Mouse (Mus musculus): ENCODE data around the gene Fgfr3.

The Fgfr3 gene

DNA sequence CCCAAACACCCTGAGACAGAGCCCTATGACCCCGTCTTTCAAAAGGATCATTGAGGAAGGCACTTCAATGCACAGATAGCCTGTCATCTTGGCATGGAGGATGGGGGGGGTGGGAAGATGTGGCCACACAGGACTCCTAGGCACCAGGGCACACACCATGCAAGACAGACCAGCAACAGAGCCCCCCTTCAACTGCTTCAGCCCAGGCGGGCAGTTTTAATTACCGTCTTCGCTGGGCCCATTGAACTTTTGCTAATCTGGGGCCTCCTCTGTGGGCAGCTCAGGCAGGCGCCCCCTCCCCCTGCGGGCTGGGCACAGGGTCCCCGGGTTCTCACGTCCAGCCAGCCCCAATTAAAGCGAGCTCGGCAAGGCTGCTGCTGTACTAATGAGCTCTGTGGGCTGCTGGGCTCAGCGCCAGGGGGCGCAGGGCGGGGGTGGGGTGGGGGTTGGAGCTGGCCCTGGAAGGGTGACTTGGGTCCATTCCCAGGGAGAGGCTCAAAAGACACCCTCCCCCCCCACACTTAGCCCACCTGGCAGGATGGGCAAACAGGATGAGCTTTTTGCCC lies 23.4 kb upstream of the Fgfr3 start:
- no peak for DNase-seq (ENCODE audit: low read depth in 2 of 2, low spot score in 2 of 2)

- no peak for DNase-seq (ENCODE audit: low read depth in 2 of 2, low spot score in 2 of 2)
These were observed 22.8 kb upstream of the Fgfr3 start for GRCm38 (mm10) chr5:33698669-33699068.

DNA sequence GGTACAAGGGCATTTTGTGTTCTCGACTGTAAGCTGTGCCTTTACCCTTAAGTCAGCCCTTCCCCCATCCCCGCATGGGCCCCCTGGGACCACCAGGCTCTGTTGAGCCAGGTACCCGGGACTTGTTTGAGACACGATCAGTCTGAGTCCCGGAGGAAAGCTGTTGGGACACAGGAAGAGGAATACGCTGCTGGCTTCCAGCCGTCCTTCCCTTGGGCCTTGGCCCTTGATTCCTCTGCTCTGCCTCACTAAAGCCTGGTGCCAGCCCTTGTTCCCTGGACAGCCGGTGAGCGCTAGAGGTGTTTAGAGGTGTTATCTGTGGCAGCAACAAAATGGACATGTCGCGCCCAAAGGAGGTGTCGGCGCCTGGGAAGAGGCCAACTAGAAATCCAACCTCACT lies 21.5 kb upstream of the Fgfr3 start:
- DNase-seq (ENCODE audit: low read depth in 2 of 2, low spot score in 2 of 2) = no peak

DNA sequence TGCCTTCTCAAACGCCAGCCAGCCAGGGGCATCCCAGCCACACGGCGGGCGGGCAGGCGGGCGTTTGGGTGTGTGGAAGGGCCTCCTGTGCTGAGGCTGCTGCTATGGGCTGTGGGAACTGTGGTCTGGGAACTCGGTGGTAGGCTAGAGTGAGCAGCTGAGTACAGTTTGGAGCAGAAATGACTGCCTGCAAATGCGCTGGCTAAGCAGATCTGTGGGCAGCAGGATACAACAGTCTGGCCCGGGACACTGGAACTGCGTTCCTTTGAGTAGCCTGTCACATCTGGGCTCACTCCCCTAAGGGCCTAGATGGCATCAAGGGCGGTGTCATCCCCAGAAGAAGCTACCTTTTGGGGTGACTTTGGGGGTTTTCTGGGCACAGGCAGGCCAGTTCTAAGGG lies 19.6 kb upstream of the Fgfr3 start:
- DNase-seq (ENCODE audit: low read depth in 2 of 2, low spot score in 2 of 2) = no peak

DNA sequence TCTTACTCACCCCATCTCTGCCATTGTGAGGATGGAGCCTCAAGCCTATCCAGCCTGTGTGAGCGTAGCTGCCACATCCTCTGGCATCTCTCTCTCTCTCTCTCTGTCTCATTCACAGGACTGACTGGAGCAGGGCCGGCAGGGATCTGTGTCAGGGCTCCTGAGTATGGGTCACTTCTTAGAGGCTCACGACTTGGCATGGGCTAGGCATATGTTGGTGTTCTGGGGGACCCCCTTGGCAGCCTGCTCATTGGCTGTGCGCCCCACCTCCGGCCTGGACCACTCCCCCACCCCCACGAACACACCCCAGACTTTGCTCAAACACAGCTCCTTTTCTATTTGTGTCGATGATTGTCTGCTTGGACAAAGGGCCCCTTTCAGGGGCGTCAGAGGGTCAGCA lies 17.5 kb upstream of the Fgfr3 start:
- DNase-seq (ENCODE audit: low read depth in 2 of 2, low spot score in 2 of 2) = no peak

DNA sequence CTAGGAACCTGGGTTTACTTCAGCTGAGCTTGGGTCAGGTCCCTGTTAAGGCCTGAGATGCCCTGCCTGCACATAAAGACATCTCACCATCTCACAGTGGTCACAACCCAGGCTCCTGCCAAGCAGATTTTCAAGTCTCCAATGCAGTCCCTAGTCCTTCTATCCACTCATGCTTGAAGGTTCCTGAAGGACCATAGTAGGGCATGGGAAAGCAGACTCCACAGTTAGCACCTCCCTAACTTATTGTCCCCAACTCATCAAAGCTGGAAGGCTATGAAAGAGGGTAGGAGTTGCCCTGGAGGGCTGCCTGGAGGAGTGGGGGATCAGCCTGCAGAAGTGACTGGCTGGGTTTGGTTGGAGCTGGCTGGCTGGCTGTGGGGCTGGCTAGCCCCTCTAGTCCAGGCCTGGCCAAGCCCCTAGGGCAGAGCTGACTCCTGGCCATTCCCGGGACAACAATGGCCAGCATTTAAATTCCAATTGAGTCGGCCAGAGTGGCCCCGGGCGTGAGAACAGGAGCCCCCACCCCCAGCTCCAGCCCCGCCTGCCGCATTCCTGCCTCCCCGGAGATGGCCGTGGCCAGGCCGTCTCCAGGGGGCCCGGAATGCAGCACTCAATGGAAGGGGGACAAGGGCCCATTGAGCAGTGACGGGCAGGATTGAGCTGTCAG lies 16.4 kb upstream of the Fgfr3 start:
- no peak for DNase-seq (ENCODE audit: low read depth in 2 of 2, low spot score in 2 of 2)

GRCm38 (mm10) chr5:33705612-33706349 lies 15.7 kb upstream of the Fgfr3 start:
- no peak for DNase-seq (ENCODE audit: low read depth in 2 of 2, low spot score in 2 of 2)

DNA sequence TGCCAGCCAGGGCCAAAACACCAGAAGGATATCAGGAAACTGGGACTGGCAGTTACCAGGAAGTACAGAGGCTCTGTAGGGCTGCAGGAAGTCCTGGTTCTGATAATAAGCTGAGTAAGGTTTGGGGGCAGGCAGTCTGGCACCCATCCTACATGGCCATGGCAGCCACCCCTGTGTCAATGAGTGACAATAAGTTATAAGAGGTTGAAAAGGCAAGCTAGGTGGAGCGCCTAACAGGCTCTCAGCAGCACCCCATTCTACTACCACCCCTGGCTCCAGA lies 15.2 kb upstream of the Fgfr3 start:
- DNase-seq (ENCODE audit: low read depth in 2 of 2, low spot score in 2 of 2) = no peak

DNA sequence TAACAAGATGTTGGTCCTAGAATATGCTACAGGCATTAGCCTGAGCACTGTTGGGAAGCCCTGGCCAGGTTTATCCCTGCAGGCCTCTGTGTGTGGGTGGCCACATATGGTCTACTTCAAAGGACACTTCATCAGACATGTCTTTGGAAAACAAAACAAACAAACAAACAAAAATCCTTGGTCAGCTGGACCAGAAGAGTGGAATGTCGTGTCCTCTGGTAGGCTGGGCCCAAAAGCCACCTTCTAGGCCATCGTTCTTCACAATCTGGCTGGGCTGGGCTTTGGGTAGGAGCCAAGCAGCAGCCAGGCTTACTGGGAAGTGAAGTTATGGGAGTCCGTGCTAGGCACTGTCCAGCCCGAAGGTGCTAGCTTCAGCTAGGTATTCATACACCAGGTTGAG lies 14.3 kb upstream of the Fgfr3 start:
- no peak for DNase-seq (ENCODE audit: low read depth in 2 of 2, low spot score in 2 of 2)

DNA sequence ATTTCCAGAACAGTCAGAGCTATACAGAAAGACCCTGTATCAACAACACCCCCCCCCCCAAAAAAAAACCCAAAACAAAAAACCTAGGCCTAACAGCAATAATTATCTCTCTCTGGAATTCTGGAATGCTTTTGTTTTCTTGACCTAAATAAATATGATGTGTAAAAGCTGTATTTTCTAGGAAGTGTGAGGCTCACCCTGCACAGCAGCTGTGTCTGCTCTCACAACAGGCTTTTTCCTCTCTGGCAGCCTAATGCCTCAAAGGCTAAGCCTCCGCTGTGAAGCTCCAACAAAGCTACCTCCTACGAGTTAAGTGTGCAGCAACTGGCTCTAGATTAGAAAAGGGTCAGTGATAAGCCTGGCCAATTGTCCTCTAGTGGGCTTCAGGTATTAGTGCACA lies 12.4 kb upstream of the Fgfr3 start:
- no peak for DNase-seq (ENCODE audit: low read depth in 2 of 2, low spot score in 2 of 2)

DNA sequence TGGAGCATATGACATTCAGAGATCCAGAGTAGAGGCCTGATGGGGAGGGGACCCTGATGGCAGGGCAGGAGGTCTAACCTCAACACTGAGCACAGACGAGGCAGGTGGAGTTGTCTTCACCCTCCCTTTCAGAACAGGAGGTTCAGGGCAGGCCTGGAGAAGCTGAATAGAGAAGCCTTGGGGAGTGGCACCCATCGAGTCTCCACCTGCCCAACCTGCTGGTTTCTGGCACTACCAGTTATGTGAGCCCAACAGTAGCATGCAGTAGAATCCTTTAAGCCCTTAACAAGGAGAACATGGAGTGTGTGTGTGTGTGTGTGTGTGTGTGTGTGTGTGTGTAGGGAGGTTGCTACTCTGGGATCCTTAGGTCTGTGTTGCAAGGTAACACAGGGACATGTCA lies 8.9 kb upstream of the Fgfr3 start:
- DNase-seq (ENCODE audit: low read depth in 2 of 2, low spot score in 2 of 2) = no peak

DNA sequence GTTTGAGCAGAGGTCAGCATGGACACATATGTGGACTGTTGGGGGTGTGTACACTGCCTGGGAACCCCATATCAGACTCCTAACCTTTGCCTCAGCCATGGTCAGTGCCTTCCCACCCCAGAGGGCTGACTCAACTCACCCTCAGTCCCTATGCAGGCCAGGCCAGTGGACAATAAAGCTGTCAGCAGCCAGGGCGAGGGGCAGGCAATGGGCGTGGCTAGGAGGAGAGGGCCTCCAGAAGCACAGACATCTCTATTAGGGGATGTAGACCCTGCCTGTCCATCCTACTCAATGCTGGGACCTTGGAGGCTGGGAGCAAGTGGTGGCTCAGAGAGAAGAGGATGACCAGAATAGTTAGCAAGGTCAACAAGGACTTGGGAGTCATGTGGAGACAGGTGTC lies 6.3 kb upstream of the Fgfr3 start:
- DNase-seq (ENCODE audit: low read depth in 2 of 2, low spot score in 2 of 2) = no peak

DNA sequence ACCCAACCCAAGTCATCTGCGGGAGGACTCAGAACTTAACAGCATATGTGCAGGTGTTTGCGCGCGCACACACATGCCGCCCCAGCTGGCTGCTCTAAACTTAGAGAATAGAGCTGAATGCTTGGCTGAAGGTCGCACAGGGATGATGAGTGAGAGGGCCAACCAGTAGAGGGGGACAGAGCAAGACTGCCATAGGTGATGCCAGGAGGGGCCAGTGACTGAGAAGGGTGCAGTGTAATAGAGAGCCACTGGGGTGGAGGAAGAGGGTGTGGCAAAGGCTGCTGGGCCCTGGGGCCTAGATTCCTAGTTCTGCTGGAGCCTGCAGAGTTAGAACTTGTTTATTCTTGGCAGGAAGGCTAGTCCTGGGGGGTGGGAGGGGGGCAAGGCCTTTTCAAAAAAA lies 5.0 kb upstream of the Fgfr3 start:
- DNase-seq (ENCODE audit: low read depth in 2 of 2, low spot score in 2 of 2) = no peak

DNA sequence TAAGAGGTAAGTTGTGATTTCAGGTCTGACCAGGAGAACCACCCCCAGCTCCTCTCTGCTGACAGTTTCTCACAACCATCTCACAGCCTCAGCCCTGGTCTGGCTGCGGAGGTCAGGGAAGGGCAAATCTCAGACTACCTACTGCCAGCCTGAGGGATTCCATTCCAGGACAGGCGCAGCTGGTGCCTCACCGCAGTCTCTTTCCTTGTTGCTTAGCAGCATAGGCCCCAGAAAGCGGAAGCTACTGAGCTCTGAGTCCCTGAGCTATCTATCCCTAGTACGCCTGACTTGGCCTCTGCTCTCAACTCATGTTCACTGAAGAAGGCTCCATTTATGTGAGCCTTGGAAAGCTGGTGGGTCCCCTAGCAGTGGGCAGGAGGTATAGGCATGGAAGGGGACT lies 3.0 kb upstream of the Fgfr3 start:
- DNase-seq (ENCODE audit: low read depth in 2 of 2, low spot score in 2 of 2) = no peak

- DNase-seq (ENCODE audit: low read depth in 2 of 2, low spot score in 2 of 2) = no peak
These were observed 503 bp upstream of the Fgfr3 start for GRCm38 (mm10) chr5:33720852-33721490.

GRCm38 (mm10) chr5:33722266-33723018 lies 968 bp downstream of the Fgfr3 start:
- DNase-seq (ENCODE audit: low read depth in 2 of 2, low spot score in 2 of 2) = no peak

- DNase-seq (ENCODE audit: low read depth in 2 of 2, low spot score in 2 of 2) = no peak
These were observed 1.7 kb downstream of the Fgfr3 start for GRCm38 (mm10) chr5:33723019-33723640.

DNA sequence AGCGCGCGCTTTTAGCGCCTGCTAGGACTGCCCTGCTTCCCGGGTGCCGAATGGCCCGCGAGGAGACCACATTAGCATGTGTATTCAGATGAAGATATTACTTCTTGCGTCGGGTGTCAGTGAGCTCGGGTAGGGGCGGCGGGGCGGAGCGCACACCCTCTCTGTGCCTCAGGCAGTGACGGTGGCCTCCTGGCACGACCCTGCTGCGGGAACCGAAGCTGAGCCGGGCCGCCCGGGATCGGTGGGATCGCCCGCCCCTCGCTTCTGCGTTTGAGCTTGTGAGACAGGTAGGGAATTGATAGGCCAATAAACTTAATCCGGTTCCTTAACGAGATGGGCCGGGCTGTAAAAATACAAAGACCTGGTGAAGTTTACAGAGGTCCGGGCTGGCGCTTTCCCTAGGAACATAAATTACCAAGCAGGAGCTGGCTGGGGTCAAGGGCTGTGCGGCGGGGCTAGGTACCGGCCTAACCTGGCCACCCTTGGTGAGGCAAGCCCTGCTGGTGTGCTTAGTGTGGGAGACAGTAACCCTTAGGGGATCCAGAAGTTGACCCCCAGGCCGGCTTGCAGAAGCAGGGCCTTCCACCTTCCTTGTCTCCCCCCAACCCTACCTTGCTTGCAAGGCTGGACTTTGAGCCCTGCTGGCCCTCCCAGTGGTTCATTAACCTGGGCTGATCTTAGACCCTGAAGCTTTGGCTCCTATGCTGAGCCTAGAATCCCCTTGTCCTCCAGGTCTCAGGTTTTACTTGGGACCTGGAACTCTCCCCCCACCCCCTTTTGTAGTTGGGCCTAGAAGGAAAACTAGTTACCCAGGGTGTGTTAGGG lies 2.4 kb downstream of the Fgfr3 start:
- no peak for DNase-seq (ENCODE audit: low read depth in 2 of 2, low spot score in 2 of 2)

DNA sequence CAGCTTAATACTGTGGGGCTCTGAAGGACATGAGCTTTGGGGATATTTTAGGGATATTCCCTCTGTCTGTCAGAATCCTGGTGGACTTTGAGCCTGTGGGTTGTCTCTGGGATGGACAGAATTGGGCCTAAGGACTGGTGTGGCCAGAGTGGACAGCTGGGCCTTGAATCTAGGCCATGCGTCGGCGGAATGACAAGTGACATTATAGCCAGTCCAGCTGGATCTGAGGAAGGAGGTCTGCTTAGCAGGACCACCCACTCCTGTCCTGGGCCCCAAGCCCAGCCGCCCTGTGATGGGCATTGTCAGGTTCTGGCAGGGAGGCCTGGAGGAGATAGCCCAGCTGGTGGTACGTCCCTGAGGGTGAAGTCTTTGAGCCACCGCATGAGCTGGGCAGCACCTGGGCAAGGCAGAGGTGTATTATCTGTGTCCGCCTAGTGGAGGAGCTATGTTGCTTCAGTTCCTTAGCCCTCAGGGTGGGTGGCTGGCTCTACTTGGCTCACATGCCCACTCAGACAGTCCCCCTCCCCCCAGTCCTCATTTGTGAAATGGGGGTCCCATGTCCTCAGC lies 4.7 kb downstream of the Fgfr3 start:
- no peak for DNase-seq (ENCODE audit: low read depth in 2 of 2, low spot score in 2 of 2)

- no peak for DNase-seq (ENCODE audit: low read depth in 2 of 2, low spot score in 2 of 2)
These were observed 5.4 kb downstream of the Fgfr3 start for GRCm38 (mm10) chr5:33726891-33727290.

All from CD8-positive naive resting alpha-beta T cell, adult 2 months (primary cell).